Mouse (Mus musculus) left cerebral cortex, adult 9 months (tissue): ENCODE results near the gene Ncor2.

Source experiments
- DNase-seq, 2 experiments: peaks; one replicate each; pipeline ENCODE4 v3.0.0; 2022; ENCODE audit warnings: low spot score in 2 of 2

The Ncor2 gene

DNA sequence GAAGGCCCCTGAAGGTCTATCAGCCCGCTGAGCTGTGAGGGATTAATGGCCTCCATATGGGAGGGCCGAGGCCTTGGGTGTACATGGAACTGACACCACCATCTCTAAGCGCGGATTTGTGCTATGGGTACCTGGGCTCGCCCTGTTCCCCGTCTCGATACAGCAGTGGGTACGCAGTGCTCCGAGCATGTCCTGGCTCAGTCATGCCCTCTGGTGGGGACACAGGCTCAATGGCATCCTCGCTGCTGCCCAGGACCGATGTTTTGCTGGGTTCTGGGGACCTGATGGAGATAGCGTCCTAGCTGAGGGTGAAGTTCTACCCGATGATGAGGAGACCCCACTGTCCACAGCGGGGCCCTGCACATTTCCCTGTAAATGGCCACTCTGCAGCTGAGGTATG, 155.0 kb downstream of the Ncor2 start:
- DNase-seq: no peak

DNA sequence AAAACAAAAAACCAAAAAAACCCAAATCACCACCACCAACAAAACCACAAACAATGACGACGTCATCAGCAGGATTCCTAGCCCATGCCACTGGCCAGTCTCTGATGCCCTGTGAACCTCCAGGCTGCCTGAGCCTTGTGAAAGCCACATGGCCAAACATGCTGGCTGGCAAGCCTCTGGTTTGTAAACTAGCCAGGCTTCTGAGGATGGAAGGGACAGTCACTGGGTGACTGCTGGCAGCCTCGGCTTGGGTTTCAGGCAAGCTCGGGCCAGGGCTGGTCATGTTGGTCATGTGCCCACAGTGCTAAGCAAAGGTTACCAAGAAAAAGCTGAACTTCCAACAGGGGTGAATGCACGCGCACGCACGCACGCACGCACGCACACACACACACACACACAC, 157.7 kb downstream of the Ncor2 start:
- DNase-seq: peak in 1 of 2 experiments; percentile 49

DNA sequence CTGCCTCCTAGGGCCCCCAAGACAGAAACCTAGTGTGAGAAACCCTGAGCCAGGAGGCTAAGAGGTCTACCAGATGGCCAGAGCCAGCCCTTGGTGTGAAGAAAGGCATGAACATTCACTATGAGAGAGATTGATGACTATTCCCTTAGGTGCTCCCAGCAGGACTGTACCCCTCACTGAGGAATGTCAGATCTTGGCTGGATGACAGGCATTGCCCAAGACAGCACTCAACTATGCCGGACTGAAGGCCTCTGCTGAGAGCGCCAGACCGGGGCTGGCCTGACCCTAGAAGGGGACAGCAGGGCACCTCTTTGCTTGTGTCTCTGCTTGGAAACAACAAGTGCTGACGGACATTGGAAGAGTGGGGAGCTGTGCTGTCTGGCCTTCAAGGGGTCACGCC, 159.9 kb downstream of the Ncor2 start:
- DNase-seq: no peak

DNA sequence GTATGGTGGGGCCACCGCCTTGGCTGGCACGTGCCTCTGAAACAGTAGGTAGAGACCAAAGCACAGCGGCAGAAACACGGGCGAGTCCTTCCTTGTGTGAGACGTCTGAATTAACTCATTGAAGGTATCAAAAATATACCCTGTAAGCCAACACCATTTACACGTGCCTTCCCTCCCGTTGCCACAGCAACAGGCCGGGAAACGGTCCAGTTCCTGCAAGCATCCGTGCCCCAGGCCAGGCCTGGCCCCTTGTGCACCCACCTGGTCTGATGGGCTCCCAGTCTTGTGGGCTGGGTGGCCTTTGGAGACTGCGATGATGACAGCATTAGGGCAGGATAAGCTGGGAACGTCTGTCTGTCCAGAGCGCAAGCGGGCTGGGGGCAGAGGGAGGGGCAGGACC, 161.7 kb downstream of the Ncor2 start:
- peak in 1 of 2 experiments; percentile 39 for DNase-seq

DNA sequence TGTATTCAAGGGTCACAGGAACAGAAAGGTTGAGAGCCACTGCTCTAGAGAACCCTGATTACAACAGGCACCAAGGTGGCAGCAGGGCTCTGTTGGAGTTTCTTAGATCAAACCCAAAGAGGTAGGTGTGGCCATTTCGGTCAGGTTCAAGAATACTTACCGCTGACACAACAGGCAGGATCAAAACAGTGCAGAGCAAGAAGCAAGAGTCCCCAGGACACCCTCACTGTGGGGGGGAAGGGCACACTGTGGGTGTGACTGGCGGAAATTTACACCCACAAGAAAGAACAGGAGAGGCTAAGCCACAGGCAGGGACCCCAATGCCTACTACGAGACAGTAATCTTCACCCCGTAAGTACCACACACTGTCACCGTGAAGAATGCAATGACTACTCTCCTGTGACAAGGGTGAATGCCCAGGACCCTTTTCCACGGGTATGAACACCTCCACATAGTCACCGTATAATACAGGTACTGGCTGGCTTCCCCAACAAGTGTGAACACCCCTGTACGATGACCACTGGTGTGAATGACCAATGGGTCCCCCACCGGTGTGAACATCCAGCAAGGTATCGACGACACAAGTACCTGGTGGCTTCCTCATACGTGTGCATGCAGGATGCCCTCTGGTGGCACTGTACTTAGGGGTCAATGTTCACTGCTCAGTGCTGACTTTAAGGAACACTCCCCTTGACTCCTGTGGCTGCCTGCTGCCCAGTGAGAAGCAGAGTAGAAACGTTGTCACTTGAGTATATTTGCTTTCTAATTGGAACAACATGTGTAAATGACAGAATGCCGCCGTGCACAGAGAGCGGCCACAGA, 162.4 kb downstream of the Ncor2 start:
- DNase-seq: no peak

DNA sequence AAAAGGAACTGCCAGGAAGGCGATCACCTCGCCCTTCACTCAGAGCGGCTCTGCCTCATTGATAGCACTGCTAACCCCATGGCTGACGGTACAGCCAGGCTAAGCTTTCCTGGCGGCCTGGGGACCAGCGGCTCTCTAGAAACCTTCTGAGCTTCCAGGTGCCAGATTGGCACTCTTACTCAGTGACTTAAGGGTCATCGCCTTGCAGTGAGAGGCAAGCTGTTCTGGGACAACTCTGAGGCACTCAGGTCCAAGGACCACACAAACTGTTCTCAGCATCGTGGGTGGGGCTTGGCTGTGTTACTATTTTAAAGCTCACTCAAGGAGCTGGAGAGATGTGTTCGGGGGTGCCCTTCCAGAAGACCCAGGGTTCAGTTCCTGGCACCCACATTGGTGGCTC, 163.4 kb downstream of the Ncor2 start:
- DNase-seq: no peak

DNA sequence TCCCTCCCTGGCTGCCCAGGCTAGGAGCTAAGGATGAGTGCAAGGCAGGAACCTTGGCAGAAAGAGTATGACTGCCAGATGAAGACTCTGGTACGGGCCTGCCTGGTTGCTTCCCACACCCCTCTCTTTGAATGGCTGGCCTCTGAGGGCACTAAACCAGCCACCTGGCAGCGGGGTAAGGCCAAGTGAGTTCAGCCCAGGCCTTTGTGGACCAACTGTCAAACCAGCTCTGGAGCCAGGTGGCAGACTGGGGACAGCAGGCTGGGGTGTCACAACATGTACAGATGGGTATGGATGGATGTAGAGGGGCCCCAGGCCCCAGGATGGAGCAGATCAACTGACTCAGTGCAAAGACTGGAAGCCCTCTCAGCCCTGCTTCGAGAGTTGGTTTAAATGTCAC, 164.0 kb downstream of the Ncor2 start:
- no peak for DNase-seq

DNA sequence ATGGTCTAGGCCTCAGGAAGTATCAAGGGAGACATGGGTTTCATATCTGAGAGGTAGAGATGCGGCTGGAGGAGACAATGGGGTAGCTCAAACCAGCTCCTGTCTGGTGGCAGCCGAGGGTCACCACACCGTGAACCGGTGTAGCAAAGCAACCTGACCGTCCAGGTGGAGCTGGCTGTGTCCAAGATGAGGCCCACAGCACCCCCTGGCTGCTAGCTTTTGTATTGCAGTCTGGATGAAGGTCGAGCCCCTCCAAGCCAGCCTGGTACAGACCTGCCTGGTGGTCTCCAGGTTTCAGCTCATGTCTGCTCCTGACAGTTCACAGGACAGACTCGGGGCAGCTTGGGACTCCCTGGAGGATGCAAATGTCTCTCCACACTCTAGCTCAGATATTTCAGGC, 164.5 kb downstream of the Ncor2 start:
- DNase-seq: peak in 1 of 2 experiments; percentile 61

DNA sequence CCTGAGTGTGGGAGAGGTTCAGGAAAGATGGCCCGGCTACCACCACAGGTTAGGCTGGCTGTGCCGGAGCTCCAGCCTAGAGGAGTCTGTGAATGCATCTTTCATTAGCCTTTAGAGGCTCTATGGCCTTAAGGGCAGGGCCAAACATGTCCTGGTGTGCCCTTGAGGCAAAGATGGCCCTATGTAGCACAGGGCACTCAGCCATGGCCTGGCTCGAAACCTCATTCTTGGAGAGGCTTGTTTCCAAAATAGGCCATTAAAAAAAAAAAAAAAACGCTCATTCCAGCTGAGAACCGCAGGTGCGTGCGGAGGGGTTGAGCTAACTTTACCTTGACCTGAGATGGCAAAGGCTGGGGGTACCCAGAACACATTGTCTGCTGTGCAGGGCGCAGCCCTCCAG, 167.4 kb downstream of the Ncor2 start:
- no peak for DNase-seq

DNA sequence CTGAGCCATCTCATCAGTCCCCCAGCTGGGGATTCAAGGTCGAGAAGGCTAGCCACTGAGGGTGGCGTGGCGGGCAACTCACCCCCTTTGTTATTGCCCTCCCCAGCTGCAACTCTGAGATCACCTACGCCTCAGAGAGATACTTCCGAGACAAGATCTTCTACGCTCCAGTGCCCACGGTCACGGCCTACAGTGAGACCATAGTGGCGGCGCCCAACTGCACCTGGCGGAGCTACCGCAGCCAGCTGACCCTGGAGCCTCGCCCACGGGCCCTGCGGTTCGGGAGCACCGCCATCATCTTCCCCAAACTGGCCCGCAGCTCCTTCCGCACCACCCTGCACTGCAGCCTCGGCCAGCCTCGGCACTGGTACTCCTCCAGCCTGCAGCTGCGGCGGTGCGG, 167.9 kb downstream of the Ncor2 start:
- no peak for DNase-seq

DNA sequence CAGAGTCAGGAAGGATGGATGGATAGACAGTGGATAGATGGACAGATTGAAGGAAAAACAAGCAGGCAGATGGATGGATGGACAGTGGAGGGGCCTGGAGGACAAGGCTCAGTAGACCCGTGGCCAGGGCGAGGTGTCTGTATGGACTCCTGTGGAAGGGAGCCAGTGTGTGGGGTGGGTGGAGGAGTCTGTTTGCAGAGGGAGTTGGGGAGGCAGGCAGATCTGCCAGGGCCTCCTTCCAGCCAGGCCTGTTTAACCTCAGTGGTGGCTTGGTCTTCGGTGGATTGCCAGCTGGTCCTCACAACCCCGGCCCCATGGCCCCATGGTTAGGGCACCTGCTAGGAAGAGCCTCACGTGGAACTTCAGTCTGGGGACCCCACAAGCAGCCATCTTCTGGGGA, 172.1 kb downstream of the Ncor2 start:
- DNase-seq: no peak

DNA sequence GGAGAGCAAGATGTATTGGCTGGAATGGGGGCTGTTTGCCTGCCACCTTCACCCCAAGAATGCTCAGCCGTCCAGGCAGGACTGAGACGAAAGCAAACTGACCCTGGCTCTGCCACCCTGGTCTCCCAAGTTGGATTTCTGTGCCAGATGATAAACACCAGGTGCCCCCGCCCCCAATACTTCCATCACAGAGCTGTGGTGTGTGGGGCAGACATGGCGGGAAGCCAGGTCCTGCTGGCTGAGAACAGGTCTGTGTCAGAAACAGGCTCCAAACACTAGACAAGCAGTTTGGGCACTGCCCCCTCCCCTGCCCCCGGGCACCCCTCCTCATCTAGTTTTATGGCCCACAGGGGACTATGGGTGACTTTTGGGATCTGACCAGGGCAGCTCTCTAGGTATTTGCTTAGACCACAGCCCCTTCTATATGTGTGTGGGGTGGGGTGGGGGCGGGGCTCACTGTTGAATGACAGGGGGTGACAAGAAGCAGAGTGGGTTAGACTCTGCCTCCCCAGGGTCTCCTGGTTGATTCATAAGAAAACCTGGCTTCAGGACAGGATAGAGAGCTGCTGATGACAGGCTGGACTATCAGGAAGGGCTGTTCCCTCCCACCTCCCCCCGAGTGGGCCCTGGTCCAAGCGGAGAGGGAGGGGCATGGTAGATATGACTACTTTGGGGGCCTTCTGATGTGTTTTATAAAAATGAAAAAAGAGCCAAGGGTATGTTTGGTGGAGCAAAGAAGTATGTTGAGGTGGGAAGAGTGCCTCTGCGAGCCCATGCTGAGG, 173.0 kb downstream of the Ncor2 start:
- DNase-seq: no peak

DNA sequence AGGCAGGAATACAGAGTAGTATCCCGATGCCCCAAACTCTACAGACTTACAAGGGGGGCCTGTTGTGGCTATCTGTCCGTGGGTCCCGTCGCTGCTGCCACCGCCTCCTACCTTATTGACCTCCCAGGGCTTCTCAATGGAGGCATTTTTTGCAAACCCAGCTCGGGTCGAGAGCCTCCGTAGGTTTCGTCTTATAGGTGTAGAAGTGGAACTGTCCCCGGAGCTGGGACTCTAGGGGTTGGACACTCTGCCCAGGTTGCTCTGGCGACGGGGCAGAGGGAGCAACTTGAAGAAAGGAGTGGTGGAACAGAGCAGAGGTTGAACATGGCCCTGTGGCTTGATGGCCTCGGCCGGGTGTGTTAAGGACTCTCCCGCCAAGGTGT, 175.2 kb downstream of the Ncor2 start:
- DNase-seq: no peak

DNA sequence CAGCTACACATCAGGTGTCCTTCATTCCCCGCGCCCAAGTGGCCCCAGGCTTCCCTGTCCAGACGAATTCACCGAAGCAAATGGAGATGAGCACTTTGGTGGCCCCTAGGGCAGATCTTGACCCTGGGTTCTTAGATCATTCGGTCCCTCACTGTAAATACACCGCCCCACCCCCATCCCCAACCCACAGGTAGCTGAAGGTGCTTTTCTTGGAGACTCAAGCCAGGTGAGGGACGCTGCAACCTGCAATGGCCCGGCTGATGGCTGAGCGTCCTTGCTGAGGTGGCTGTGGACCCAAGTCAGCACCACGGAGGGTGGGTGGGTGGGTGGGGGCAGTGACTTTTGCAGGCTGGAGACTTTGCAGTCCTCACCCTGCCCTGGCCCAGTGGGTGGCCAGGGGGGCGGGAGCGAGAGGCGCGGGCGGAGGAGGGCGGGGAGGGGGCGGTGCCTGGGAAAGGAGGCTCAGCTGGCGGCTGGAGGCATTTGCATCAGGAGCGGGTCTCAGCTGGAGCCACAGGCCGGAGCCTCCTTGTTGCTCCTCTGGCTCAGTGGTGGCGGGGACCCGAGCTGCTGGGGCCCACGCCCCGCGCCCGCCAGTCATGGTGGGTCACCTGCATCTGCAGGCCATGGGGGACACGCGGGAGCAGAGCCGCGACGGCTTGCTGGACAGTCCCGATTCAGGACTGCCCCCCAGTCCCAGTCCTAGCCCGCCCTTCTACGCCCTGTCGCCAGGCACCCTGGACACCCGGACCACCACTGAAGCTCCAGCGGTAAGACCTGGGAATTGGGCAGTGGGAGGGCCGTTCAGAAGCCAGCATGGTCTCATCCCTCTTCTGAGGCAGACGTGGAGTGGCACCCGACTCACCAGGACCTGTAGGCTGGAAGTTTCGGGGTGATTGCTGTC, 175.8 kb downstream of the Ncor2 start, which contains the start of gene Rflna:
Rflna (plus strand) TSS at position 253 of the 904 bp plus-strand sequence.
- DNase-seq: no peak

DNA sequence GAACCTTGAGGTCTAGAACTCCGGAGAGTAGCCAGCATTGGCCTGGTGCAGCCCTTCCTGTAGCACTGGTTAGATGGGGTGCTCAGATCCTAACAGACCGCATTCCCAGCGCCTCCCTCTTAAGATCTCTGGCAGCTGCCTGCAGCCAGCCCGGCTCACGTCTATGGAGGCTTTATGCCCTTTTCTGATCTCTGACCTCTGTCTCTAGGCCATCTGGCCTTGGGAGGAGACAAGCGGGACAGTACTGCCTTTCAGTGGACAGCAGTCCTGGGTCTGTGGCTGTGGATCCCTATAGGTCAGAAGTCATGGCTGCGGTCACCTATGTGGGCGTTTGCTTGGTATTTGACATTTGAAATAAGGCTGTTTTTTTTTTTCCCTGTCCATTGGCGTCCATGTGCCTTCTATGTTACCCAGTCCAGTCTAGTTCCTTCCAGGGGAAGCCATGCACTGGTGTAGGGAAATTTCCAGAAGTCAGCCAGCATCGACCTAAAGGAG, 178.2 kb downstream of the Ncor2 start:
- no peak for DNase-seq

DNA sequence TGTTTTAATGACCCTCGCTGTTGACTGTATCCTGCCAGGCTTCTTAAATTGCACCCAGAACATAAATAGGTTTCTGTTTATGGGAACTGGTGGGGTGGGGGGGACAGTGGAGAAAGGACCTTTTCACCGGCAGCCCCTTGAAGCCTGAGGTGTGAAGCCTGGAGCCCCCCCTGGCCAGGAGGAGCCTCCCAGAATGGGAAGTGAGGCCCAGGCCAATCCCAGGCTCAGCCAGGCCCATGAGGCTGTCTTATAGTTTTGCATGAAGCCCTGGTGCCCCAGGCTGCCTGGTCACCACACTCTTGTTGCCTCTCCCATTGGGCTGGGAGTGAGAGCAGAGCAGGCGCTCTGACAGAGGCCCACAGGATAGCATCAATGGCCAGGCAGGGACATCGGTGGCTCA, 181.1 kb downstream of the Ncor2 start:
- DNase-seq: no peak

DNA sequence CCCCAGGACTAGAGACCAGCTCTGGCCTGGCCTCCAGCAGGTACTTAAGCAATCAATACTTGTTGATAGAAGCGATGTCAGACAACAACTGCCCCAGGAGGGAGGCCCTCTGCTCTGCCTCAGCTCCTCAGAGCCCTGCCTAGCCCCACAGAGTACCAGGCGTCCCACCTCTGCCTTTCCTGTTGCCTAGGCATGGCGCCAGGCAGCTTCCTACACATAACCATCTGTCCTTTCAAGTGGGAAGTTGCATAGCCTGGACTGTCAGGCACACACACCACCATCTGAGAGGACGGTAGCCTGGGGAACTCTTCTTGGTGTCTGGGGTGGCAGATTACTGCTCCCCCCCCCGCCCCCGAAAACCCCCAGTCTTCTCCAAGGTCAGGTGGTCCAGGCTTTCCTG, 182.2 kb downstream of the Ncor2 start:
- peak in 1 of 2 experiments; percentile 82 for DNase-seq

DNA sequence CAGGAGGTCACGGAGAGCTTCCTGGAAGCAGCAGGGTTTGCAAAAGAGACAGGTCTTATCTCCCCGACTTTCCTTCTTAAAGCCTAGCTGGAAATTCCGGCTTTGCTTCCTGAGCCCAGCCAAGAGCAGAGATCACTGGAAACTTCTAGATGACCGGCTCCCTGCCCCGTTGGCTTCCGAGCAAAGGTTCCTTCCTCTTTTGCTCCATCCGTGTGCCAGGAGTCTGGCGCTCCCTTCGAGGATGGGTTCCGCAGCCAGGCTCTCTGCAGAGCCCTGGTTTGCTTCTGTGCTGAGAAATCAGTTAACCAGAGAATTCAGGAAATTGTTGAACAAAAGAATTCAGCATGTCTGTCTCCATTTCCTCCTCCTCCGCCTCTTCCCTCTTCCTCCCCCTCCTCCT, 186.1 kb downstream of the Ncor2 start:
- no peak for DNase-seq

DNA sequence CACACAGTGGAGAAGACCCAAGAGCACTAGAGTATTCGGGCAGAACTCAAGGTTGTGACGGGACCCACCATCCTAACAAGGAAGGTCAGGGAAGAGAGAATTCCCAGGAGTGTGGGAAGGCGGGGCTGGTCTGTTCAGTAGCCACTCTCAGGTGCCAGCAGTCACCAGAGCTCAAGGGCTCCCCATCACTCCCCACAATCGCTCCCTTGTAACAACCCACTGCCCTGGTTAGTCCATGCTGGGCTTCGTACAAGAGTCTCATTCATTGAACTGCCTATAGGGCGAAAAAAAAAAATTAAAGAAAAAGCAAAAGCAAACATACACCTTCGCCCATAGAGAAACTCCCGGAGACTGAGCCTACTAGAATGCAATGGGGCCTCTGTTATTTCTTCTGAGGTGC, 186.7 kb downstream of the Ncor2 start:
- no peak for DNase-seq

DNA sequence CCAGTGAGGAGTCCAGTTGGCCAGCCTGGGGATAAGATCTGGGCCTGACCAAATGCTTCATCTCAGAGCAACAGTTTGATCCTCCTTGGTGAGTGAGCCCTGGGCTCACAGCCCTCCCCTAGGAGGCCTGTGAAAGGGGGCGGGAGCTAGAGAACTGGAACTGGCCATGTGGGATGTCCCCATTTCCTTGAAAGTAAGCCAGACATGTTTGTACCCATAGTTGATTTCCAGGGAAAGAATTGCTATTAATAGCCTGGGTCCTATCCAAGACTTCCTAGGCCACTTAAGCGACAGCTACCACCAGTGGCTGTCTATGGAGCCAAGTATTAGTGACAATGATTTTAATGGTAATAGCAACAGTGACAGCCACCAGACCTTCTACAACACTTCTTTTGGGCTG, 189.3 kb downstream of the Ncor2 start:
- DNase-seq: no peak

DNA sequence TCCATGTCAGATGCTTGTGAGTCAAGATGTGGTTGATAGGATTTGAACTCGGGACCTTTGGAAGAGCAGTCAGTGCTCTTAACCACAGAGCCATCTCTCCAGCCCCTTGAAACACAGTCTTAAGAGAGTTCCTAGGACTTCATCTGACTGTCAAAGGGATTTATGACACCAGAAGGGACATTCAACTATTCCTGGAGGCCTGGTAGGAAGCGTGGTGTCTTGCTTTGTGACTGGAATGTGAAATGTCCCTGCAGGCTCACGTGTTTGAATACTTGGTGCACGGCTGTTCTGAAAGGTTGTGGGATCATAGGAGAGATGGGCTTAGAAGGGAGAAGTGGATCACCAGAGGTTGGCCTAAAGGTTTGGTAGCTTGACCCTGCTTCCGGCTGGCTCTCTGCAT, 192.4 kb downstream of the Ncor2 start:
- no peak for DNase-seq

DNA sequence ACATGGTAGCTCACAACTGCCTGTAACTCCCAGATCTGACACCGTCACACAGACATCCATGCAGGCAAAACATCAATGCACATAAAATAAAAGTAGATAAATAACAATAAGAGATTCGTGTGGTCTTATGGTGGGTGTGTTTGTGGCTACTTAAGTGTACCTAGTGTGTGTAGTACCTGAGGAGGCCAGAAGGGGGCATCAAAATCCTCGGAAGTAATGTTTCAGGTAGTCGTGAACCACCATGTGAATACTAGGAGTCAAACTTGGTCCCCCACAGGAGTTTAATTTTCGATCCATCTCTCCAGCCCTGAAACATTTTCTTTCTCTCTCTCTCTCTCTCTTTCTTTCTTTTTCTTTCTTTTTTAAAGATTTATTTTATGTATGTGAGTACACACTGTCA, 192.8 kb downstream of the Ncor2 start:
- no peak for DNase-seq
